Mouse (Mus musculus): ENCODE results near the gene Mfap2. TPM values are rescaled to one million over a fixed set of nuclear protein-coding genes. Genes with fewer than 3 reads are reported as not detected.

The Mfap2 gene
- polyA plus RNA-seq, 1 experiment = 200 TPM

DNA sequence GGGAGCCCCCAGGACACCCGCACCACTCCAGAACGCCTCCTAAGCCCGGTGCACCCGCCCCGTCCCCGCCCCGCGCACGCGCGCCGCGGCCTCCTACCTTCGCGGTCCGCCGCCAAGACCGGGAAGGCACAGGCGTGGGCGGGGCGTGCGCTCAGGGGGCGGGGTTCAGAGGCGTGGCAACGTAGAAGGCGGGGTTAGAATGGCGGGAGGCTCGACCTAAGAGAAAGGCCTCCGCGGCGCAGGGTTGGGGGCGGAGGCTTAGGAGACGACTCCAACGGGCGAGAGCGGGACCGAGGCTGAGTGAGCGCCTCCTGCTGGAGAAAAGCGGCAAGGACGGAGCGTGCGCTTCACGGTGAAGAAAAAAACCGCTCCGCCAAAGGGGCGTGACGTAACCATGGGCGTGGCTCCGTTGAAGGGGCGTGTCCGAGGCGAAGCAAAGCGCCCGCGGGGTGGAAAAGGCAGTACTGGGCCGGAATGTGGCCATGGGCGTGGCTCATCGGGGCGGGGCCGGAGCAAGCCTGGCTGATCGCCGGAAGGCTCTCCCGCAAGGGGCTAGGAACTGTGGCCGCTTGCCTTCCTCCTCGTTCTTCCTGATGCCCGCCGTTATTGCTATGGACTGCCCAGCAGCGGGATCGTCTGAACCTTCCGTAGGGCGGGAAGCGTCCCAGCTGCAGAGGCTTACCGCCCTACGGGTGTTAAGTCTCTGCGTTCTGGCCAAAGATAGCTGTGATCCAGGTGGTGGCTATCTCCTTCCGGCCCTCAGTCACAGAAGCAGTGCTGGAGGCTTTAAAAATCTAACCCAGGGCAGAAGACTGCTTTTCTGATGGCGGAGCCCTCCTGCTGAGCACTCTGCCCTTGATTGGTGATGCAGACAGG, 50.4 kb downstream of the Mfap2 start, which contains the start of gene Crocc:
Gene Crocc (minus strand): TSS at position 125 of the 876 bp plus-strand sequence.
- peak within 1 kb of the TSS; percentile 67 for H3K4me3 ChIP-seq (ENCODE audit: insufficient read depth, low read length)
- H3K27ac ChIP-seq (ENCODE audit: insufficient read depth, low read length) = peak within 1 kb of the TSS; percentile 69
- TF ChIP-seq POLR2A (IDR thresholded peaks at IDR 0.05; ENCODE audit: low read depth, low read length) (peak; percentile 97), CTCF (IDR thresholded peaks at IDR 0.05; ENCODE audit: borderline replicate concordance, insufficient read depth, low read length) (peak; percentile 91; the same call in 1 of the 2 replicates)
- no peaks in the 10 kb centered on the region for H3K4me1 ChIP-seq (ENCODE audit: control insufficient read depth, insufficient read depth, low read length)

DNA sequence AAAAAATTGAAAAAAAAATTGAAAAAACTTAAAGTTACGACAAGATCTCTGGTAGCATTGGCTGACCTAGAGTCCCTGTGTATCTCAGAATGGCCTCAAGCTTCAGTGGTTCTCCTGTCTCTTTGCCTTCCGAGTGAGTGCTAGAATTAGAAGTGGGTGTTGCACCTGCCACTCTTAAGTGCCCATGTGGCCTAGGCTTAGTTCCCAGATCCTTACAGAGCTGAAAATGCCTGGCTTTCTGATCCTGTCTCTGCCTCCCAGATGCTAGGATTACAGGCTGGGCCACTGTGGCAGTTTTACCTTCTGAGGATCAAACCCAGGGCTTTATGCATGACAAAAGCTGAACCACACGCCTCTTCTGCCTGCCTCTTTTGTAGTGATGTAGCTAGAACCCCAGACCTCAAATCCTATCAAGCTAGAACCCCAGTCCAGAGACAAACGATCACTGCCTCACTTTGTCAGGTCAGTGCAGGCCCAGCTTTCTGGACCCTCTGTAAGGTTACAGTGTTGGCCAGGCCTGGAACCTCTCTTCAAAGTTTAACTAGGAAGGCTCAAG, 54.0 kb downstream of the Mfap2 start:
- TF ChIP-seq POLR2A (IDR thresholded peaks at IDR 0.05; ENCODE audit: low read depth, low read length) (no peak), CTCF (IDR thresholded peaks at IDR 0.05; ENCODE audit: borderline replicate concordance, insufficient read depth, low read length) (no peak)
- Histone ChIP-seq H3K27ac (ENCODE audit: insufficient read depth, low read length) (no peak overlapping the region), H3K4me3 (ENCODE audit: insufficient read depth, low read length) (no peak overlapping the region), H3K4me1 (ENCODE audit: control insufficient read depth, insufficient read depth, low read length) (no peaks in the 10 kb centered on the region)

DNA sequence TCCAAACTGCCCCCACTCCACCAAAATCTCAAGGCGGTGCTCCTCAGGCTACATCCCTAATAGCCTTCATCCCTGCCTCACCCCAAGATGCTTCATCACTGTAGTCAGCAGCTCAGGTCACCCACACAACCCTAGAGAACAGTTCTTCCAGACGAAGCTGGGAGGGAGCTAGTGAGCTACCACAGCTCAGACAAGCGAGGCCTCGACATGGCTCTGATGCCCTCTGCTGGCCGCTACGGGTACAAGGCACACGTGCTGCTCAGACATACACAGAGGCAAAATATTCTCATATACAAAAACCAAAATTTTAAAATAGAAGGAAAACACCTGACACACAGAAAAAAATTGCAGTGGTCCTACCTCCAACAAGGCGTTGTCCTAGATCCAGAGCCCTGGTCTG, 54.9 kb downstream of the Mfap2 start:
- Histone ChIP-seq H3K4me1 (ENCODE audit: control insufficient read depth, insufficient read depth, low read length) (no peaks in the 10 kb centered on the region), H3K27ac (ENCODE audit: insufficient read depth, low read length) (no peak overlapping the region), H3K4me3 (ENCODE audit: insufficient read depth, low read length) (no peak overlapping the region)
- TF ChIP-seq POLR2A (IDR thresholded peaks at IDR 0.05; ENCODE audit: low read depth, low read length) = no peak
- TF ChIP-seq CTCF (IDR thresholded peaks at IDR 0.05; ENCODE audit: borderline replicate concordance, insufficient read depth, low read length) = peak; percentile 99

Other genes with a start within 250 kb of the Mfap2 start
- not detected in 2 replicates for gene Padi4, start 236.2 kb upstream of the Mfap2 start, polyA plus RNA-seq (2011; ENCODE audit: insufficient read length, low read depth, missing spikeins)
- gene Padi3, start 199.8 kb upstream of the Mfap2 start, polyA plus RNA-seq (2011; ENCODE audit: insufficient read length, low read depth, missing spikeins) = not detected in 2 replicates
- gene Padi1, start 164.6 kb upstream of the Mfap2 start, polyA plus RNA-seq (2011; ENCODE audit: insufficient read length, low read depth, missing spikeins) = not detected in 2 replicates
- not detected in 2 replicates for gene Padi2, start 104.1 kb upstream of the Mfap2 start, polyA plus RNA-seq (2011; ENCODE audit: insufficient read length, low read depth, missing spikeins)
- 122 and 124 TPM in 2 replicates for gene Sdhb, start 49.2 kb upstream of the Mfap2 start, polyA plus RNA-seq (2011; ENCODE audit: insufficient read length, low read depth, missing spikeins)
- gene Atp13a2, start 23.5 kb upstream of the Mfap2 start, polyA plus RNA-seq (2011; ENCODE audit: insufficient read length, low read depth, missing spikeins) = 12.3 and 16.6 TPM in 2 replicates
- 10.3 and 12.5 TPM in 2 replicates for gene Crocc, start 50.1 kb downstream of the Mfap2 start, polyA plus RNA-seq (2011; ENCODE audit: insufficient read length, low read depth, missing spikeins)
- 47.2 and 48.5 TPM in 2 replicates for gene Necap2, start 67.9 kb downstream of the Mfap2 start, polyA plus RNA-seq (2011; ENCODE audit: insufficient read length, low read depth, missing spikeins)
- not detected in 2 replicates for gene Spata21, start 77.9 kb downstream of the Mfap2 start, polyA plus RNA-seq (2011; ENCODE audit: insufficient read length, low read depth, missing spikeins)
- 117 and 126 TPM in 2 replicates for gene Szrd1, start 129.4 kb downstream of the Mfap2 start, polyA plus RNA-seq (2011; ENCODE audit: insufficient read length, low read depth, missing spikeins)
- gene Fbxo42, start 137.5 kb downstream of the Mfap2 start, polyA plus RNA-seq (2011; ENCODE audit: insufficient read length, low read depth, missing spikeins) = 17.9 and 22.1 TPM in 2 replicates
- gene Rsg1, start 203.5 kb downstream of the Mfap2 start, polyA plus RNA-seq (2011; ENCODE audit: insufficient read length, low read depth, missing spikeins) = 1.3 and 2.1 TPM in 2 replicates
- 15.2 and 16.4 TPM in 2 replicates for gene Arhgef19, start 229.1 kb downstream of the Mfap2 start, polyA plus RNA-seq (2011; ENCODE audit: insufficient read length, low read depth, missing spikeins)

Data from embryonic fibroblast, embryonic 13.5 days (primary cell).